Mouse (Mus musculus): ENCODE measurements around the gene Tprgl. TPM values are rescaled to one million over a fixed set of nuclear protein-coding genes. Genes with fewer than 3 reads are reported as not detected.

The Tprgl gene
- polyA plus RNA-seq, 1 experiment: 105 TPM

GRCm38 (mm10) chr4:154140213-154141008, 20.1 kb downstream of the Tprgl start:
- Histone ChIP-seq H3K27ac (ENCODE audit: control insufficient read depth, insufficient read depth, low read depth, low read length, poor library complexity) (no peak overlapping the region), H3K4me3 (replicated peaks; ENCODE audit: control insufficient read depth, low read depth, low read length) (no peak overlapping the region), H3K4me1 (ENCODE audit: control insufficient read depth, insufficient read depth, low read length) (no peaks in the 10 kb centered on the region; the same call in 1 of the 2 replicates)
- no peak for TF ChIP-seq POLR2A (IDR thresholded peaks at IDR 0.05; ENCODE audit: borderline replicate concordance, control insufficient read depth, low read depth, low read length)
- TF ChIP-seq CTCF (IDR thresholded peaks at IDR 0.05; ENCODE audit: control insufficient read depth, insufficient read depth, low read length): no peak
- WGBS: 3% methylated on average over 46 of the region's 46 CpGs

GRCm38 (mm10) chr4:154140182-154140212, 20.5 kb downstream of the Tprgl start, which contains the start of gene Trp73:
Trp73 (minus strand) TSS chr4:154140208.
- TF ChIP-seq POLR2A (IDR thresholded peaks at IDR 0.05; ENCODE audit: borderline replicate concordance, control insufficient read depth, low read depth, low read length): no peak
- no peak for TF ChIP-seq CTCF (IDR thresholded peaks at IDR 0.05; ENCODE audit: control insufficient read depth, insufficient read depth, low read length)
- H3K4me1 ChIP-seq (ENCODE audit: control insufficient read depth, insufficient read depth, low read length): no peaks in the 10 kb centered on the region; the same call in 1 of the 2 replicates
- 4% methylated on average over 4 of the region's 4 CpGs for WGBS
- no peak within 1 kb of the TSS for H3K27ac ChIP-seq (ENCODE audit: control insufficient read depth, insufficient read depth, low read depth, low read length, poor library complexity)
- H3K4me3 ChIP-seq (replicated peaks; ENCODE audit: control insufficient read depth, low read depth, low read length): no peak within 1 kb of the TSS

GRCm38 (mm10) chr4:154139671-154140181, 20.7 kb downstream of the Tprgl start:
- Histone ChIP-seq H3K4me1 (ENCODE audit: control insufficient read depth, insufficient read depth, low read length) (no peaks in the 10 kb centered on the region; the same call in 1 of the 2 replicates), H3K4me3 (replicated peaks; ENCODE audit: control insufficient read depth, low read depth, low read length) (no peak overlapping the region), H3K27ac (ENCODE audit: control insufficient read depth, insufficient read depth, low read depth, low read length, poor library complexity) (no peak overlapping the region)
- no peak for TF ChIP-seq CTCF (IDR thresholded peaks at IDR 0.05; ENCODE audit: control insufficient read depth, insufficient read depth, low read length)
- TF ChIP-seq POLR2A (IDR thresholded peaks at IDR 0.05; ENCODE audit: borderline replicate concordance, control insufficient read depth, low read depth, low read length): no peak
- 1% methylated on average over 57 of the region's 59 CpGs for WGBS

- no peaks in the 10 kb centered on the region for H3K4me1 ChIP-seq (ENCODE audit: control insufficient read depth, insufficient read depth, low read length)
- 51% methylated on average over 5 of the region's 5 CpGs for WGBS
- TF ChIP-seq POLR2A (IDR thresholded peaks at IDR 0.05; ENCODE audit: borderline replicate concordance, control insufficient read depth, low read depth, low read length) (no peak), CTCF (IDR thresholded peaks at IDR 0.05; ENCODE audit: control insufficient read depth, insufficient read depth, low read length) (no peak)
- H3K4me3 ChIP-seq (replicated peaks; ENCODE audit: control insufficient read depth, low read depth, low read length): no peak overlapping the region
- no peak overlapping the region for H3K27ac ChIP-seq (ENCODE audit: control insufficient read depth, insufficient read depth, low read depth, low read length, poor library complexity)
Measured at GRCm38 (mm10) chr4:154137139-154137538, 23.3 kb downstream of the Tprgl start.

GRCm38 (mm10) chr4:154134803-154135202, 25.7 kb downstream of the Tprgl start:
- Histone ChIP-seq H3K4me3 (replicated peaks; ENCODE audit: control insufficient read depth, low read depth, low read length) (no peak overlapping the region), H3K27ac (ENCODE audit: control insufficient read depth, insufficient read depth, low read depth, low read length, poor library complexity) (no peak overlapping the region), H3K4me1 (ENCODE audit: control insufficient read depth, insufficient read depth, low read length) (no peaks in the 10 kb centered on the region)
- WGBS: 58% methylated on average over 4 of the region's 4 CpGs
- TF ChIP-seq CTCF (IDR thresholded peaks at IDR 0.05; ENCODE audit: control insufficient read depth, insufficient read depth, low read length) (no peak), POLR2A (IDR thresholded peaks at IDR 0.05; ENCODE audit: borderline replicate concordance, control insufficient read depth, low read depth, low read length) (no peak)

GRCm38 (mm10) chr4:154131894-154132293, 28.6 kb downstream of the Tprgl start:
- no peak overlapping the region for H3K4me3 ChIP-seq (replicated peaks; ENCODE audit: control insufficient read depth, low read depth, low read length)
- TF ChIP-seq CTCF (IDR thresholded peaks at IDR 0.05; ENCODE audit: control insufficient read depth, insufficient read depth, low read length) (no peak), POLR2A (IDR thresholded peaks at IDR 0.05; ENCODE audit: borderline replicate concordance, control insufficient read depth, low read depth, low read length) (no peak)
- H3K27ac ChIP-seq (ENCODE audit: control insufficient read depth, insufficient read depth, low read depth, low read length, poor library complexity): no peak overlapping the region
- 76% methylated on average over 4 of the region's 4 CpGs for WGBS
- no peaks in the 10 kb centered on the region for H3K4me1 ChIP-seq (ENCODE audit: control insufficient read depth, insufficient read depth, low read length)

- TF ChIP-seq CTCF (IDR thresholded peaks at IDR 0.05; ENCODE audit: control insufficient read depth, insufficient read depth, low read length) (no peak), POLR2A (IDR thresholded peaks at IDR 0.05; ENCODE audit: borderline replicate concordance, control insufficient read depth, low read depth, low read length) (no peak)
- no peak overlapping the region for H3K4me3 ChIP-seq (replicated peaks; ENCODE audit: control insufficient read depth, low read depth, low read length)
- H3K4me1 ChIP-seq (ENCODE audit: control insufficient read depth, insufficient read depth, low read length): no peaks in the 10 kb centered on the region
- no peak overlapping the region for H3K27ac ChIP-seq (ENCODE audit: control insufficient read depth, insufficient read depth, low read depth, low read length, poor library complexity)
Measured at GRCm38 (mm10) chr4:154129950-154130349, 30.5 kb downstream of the Tprgl start.

- WGBS: 70% methylated on average over 3 of the region's 3 CpGs
- TF ChIP-seq CTCF (IDR thresholded peaks at IDR 0.05; ENCODE audit: control insufficient read depth, insufficient read depth, low read length): no peak
Measured at GRCm38 (mm10) chr4:154127273-154127672, 33.2 kb downstream of the Tprgl start.

GRCm38 (mm10) chr4:154125202-154125601, 35.3 kb downstream of the Tprgl start:
- Histone ChIP-seq H3K4me3 (replicated peaks; ENCODE audit: control insufficient read depth, low read depth, low read length) (no peak overlapping the region), H3K4me1 (ENCODE audit: control insufficient read depth, insufficient read depth, low read length) (peaks cover 1% of the 10 kb centered on the region; the same call in 1 of the 2 replicates), H3K27ac (ENCODE audit: control insufficient read depth, insufficient read depth, low read depth, low read length, poor library complexity) (no peak overlapping the region)
- TF ChIP-seq POLR2A (IDR thresholded peaks at IDR 0.05; ENCODE audit: borderline replicate concordance, control insufficient read depth, low read depth, low read length) (no peak), CTCF (IDR thresholded peaks at IDR 0.05; ENCODE audit: control insufficient read depth, insufficient read depth, low read length) (no peak)
- 70% methylated on average over 5 of the region's 5 CpGs for WGBS

More at GRCm38 (mm10) chr4:154127273-154127672, 33.2 kb downstream of the Tprgl start:
- H3K27ac ChIP-seq (ENCODE audit: control insufficient read depth, insufficient read depth, low read depth, low read length, poor library complexity): no peak overlapping the region
- H3K4me3 ChIP-seq (replicated peaks; ENCODE audit: control insufficient read depth, low read depth, low read length): no peak overlapping the region
- H3K4me1 ChIP-seq (ENCODE audit: control insufficient read depth, insufficient read depth, low read length): peaks cover 1% of the 10 kb centered on the region; the same call in 1 of the 2 replicates
